Mouse (Mus musculus): ENCODE measurements around the gene Osr1. TPM values are rescaled to one million over a fixed set of nuclear protein-coding genes. Genes with fewer than 3 reads are reported as not detected.

Gene Osr1
- total RNA-seq, 1 experiment from 2014 or later, result not detected

GRCm38 (mm10) chr12:9583380-9583779 lies 13.5 kb downstream of the Osr1 start:
- ATAC-seq (ENCODE audit: extremely low read depth, insufficient number of reproducible peaks, low FRiP score, poor library complexity, severe bottlenecking), result no peak

GRCm38 (mm10) chr12:9584366-9585084 lies 14.6 kb downstream of the Osr1 start:
- ATAC-seq (ENCODE audit: extremely low read depth, insufficient number of reproducible peaks, low FRiP score, poor library complexity, severe bottlenecking), result no peak

GRCm38 (mm10) chr12:9585085-9585453 lies 15.2 kb downstream of the Osr1 start:
- ATAC-seq (ENCODE audit: extremely low read depth, insufficient number of reproducible peaks, low FRiP score, poor library complexity, severe bottlenecking), result no peak

- no peak for ATAC-seq (ENCODE audit: extremely low read depth, insufficient number of reproducible peaks, low FRiP score, poor library complexity, severe bottlenecking)
These were observed 17.8 kb downstream of the Osr1 start for GRCm38 (mm10) chr12:9587732-9588131.

GRCm38 (mm10) chr12:9589561-9590134 lies 19.7 kb downstream of the Osr1 start:
- no peak for ATAC-seq (ENCODE audit: extremely low read depth, insufficient number of reproducible peaks, low FRiP score, poor library complexity, severe bottlenecking)

GRCm38 (mm10) chr12:9591141-9591540 lies 21.2 kb downstream of the Osr1 start:
- no peak for ATAC-seq (ENCODE audit: extremely low read depth, insufficient number of reproducible peaks, low FRiP score, poor library complexity, severe bottlenecking)

- no peak for ATAC-seq (ENCODE audit: extremely low read depth, insufficient number of reproducible peaks, low FRiP score, poor library complexity, severe bottlenecking)
These were observed 28.3 kb downstream of the Osr1 start for GRCm38 (mm10) chr12:9598219-9598618.

Data from neutrophil, adult 5-6 weeks (primary cell).